Mouse (Mus musculus): ENCODE measurements around the gene Vmn1r120. TPM values are rescaled to one million over a fixed set of nuclear protein-coding genes. Genes with fewer than 3 reads are reported as not detected.

Vmn1r120 gene
- total RNA-seq (2023; ENCODE audit: inconsistent age) = not detected in 4 replicates

GRCm38 (mm10) chr7:21053684-21054083 lies at the start of gene Vmn1r120:
TSS of gene Vmn1r120 (minus strand) at chr7:21053784.

DNA sequence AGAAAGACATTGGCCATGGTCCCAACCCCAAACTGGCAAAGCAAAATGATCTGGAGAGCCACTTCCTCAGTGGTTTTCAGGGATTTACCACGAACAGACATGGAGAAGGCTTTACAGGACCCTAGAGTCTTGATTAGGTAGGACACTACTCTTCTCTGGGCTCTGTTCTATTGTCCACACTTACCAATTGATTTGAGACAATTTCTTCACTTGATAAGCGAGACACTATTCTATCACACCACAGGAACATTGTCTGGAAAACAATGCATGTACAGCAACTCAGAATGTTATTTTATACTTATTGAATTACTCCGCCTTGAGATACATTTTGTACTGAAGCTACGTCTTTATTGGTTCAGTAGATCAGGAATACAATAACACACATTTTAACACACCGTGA lies 44.8 kb upstream of the Vmn1r120 start, which contains the start of gene Vmn1r121:
Gene Vmn1r121, minus strand, starts transcription at position 101 of the 400 bp plus-strand sequence.

DNA sequence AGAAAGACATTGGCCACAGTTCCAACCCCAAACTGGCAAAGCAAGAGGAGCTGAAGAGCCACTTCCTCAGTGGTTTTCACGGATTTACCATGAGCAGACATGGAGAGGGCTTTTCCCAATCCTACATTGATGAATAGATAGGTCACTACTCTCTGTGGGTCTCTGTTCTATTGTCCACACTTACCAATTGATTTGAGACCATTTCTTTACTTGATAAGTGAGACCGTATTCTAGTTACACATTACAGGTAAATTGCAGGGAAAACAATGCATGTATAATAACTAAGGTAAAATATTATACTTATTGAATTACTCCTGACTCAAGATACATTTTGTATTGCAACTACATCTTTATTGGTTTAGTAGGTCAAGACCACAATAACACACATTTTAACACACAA lies 41.2 kb downstream of the Vmn1r120 start, which contains the start of gene Vmn1r119:
Gene Vmn1r119, minus strand, starts transcription at position 101 of the 400 bp plus-strand sequence.

Other genes with a start within 250 kb of the Vmn1r120 start
- gene Vmn1r114, start 241.6 kb downstream of the Vmn1r120 start, total RNA-seq (2023; ENCODE audit: inconsistent age) = not detected in 4 replicates
- gene Vmn1r115, start 208.8 kb downstream of the Vmn1r120 start, total RNA-seq (2023; ENCODE audit: inconsistent age) = not detected in 4 replicates
- gene Vmn1r116, start 181.5 kb downstream of the Vmn1r120 start, total RNA-seq (2023; ENCODE audit: inconsistent age) = not detected in 4 replicates
- gene Vmn1r117, start 169.7 kb downstream of the Vmn1r120 start, total RNA-seq (2023; ENCODE audit: inconsistent age) = not detected in 4 replicates
- gene Vmn1r118, start 141.4 kb downstream of the Vmn1r120 start, total RNA-seq (2023; ENCODE audit: inconsistent age) = not detected in 4 replicates
- gene Vmn1r119, start 41.3 kb downstream of the Vmn1r120 start, total RNA-seq (2023; ENCODE audit: inconsistent age) = not detected in 4 replicates
- not detected in 4 replicates for gene Vmn1r121, start 44.7 kb upstream of the Vmn1r120 start, total RNA-seq (2023; ENCODE audit: inconsistent age)
- gene Vmn1r122, start 80.3 kb upstream of the Vmn1r120 start, total RNA-seq (2023; ENCODE audit: inconsistent age) = not detected in 4 replicates
- not detected in 4 replicates for gene Vmn1r123, start 108.4 kb upstream of the Vmn1r120 start, total RNA-seq (2023; ENCODE audit: inconsistent age)
- gene Gm5157, start 136.6 kb upstream of the Vmn1r120 start, total RNA-seq (2023; ENCODE audit: inconsistent age) = not detected in 4 replicates
- not detected in 4 replicates for gene Vmn1r124, start 206.8 kb upstream of the Vmn1r120 start, total RNA-seq (2023; ENCODE audit: inconsistent age)
- not detected in 4 replicates for gene Vmn1r125, start 218.4 kb upstream of the Vmn1r120 start, total RNA-seq (2023; ENCODE audit: inconsistent age)
- gene Vmn1r126, start 247.7 kb upstream of the Vmn1r120 start, total RNA-seq (2023; ENCODE audit: inconsistent age) = not detected in 4 replicates